Mouse (Mus musculus): Measurements from ENCODE around the gene Golga5.
A peak's percentile ranks its signal among the peaks of the same experiment; 100 is the strongest.

DNA sequence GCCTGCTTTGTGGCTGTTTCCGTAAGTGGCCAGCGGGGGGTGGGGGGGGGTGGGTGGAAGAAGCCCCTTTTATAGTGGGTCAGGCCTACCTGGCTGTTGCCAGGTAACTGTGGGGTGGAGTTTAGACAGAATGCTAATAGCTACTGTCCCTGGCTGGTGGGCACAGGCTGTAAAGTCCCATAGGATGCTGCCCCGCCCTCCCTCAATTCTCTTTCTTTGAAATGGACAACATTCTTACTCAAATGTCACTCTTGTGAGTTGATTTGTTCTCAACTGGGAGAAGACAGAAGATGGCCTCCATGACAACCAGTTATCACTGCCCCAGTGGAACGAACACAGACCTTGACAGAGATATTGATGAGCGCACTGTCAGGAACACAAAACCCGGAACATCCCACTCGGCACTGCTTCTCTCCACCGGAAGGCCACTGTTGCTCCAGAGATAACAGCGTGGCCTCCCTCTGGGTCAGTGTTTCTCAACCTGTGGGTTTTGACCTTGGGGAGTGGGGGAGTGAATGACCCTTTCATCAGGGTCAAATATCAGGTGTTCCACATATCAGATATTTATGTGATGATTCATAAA lies 36.3 kb downstream of the Golga5 start:
- TF ChIP-seq SIN3A (IDR thresholded peaks at IDR 0.05; ENCODE audit: low read length), result no peak
- no peak for TF ChIP-seq GABPA (IDR thresholded peaks at IDR 0.05; ENCODE audit: low read depth, low read length)
- TF ChIP-seq CHD1 (IDR thresholded peaks at IDR 0.05; ENCODE audit: low read depth, low read length), result no peak
- TF ChIP-seq CTCF (IDR thresholded peaks at IDR 0.05 in 2 of 3, conservative IDR thresholded peaks at IDR 0.05 in 1 of 3; ENCODE audit: control insufficient read depth in 1 of 3, insufficient read depth in 1 of 3, low read depth in 2 of 3, low read length in 3 of 3, poor library complexity in 1 of 3, severe bottlenecking in 1 of 3), result no peak
- TF ChIP-seq UBTF (IDR thresholded peaks at IDR 0.05; ENCODE audit: borderline replicate concordance, insufficient read depth, low read depth, low read length), result no peak
- 0 out of 2 replicates have a peak, but pooled peaks have one; percentile 36 for TF ChIP-seq ELF1 (IDR thresholded peaks at IDR 0.05; ENCODE audit: low read depth, low read length)
- no peak for TF ChIP-seq JUND (IDR thresholded peaks at IDR 0.05; ENCODE audit: low read depth, low read length)
- no peak for TF ChIP-seq MAFK (IDR thresholded peaks at IDR 0.05; ENCODE audit: borderline replicate concordance, low read depth, low read length)
- TF ChIP-seq EP300 (IDR thresholded peaks at IDR 0.05; ENCODE audit: low read depth in 1 of 2, low read length in 2 of 2), result peak; percentile 17 to 39; a peak in 1 of 4 replicates
- TF ChIP-seq KAT2A (conservative IDR thresholded peaks at IDR 0.05; ENCODE audit: low read depth, low read length), result no peak
- TF ChIP-seq POLR2A (IDR thresholded peaks at IDR 0.05; ENCODE audit: control insufficient read depth in 1 of 2, insufficient read depth in 1 of 2, low read depth in 1 of 2, low read length in 2 of 2, poor library complexity in 1 of 2), result no peak
